Mouse (Mus musculus) olfactory bulb, adult 2 months (tissue): ENCODE results near the gene Negr1.

Experiments used
- CTCF ChIP-seq: fragments of 200-500 bp; IDR thresholded peaks from 2 replicates; pipeline ENCODE4 v1.5.1; 2012; ENCODE audit warnings: low read depth, mild to moderate bottlenecking, low read length, moderate library complexity; ENCODE audit not compliant: insufficient read depth
- POLR2A ChIP-seq: fragments of 200-500 bp; IDR thresholded peaks from 2 replicates; pipeline ENCODE4 v1.6.1; 2012; ENCODE audit warnings: mild to moderate bottlenecking, low read depth, low read length, moderate library complexity; ENCODE audit not compliant: insufficient read depth

DNA sequence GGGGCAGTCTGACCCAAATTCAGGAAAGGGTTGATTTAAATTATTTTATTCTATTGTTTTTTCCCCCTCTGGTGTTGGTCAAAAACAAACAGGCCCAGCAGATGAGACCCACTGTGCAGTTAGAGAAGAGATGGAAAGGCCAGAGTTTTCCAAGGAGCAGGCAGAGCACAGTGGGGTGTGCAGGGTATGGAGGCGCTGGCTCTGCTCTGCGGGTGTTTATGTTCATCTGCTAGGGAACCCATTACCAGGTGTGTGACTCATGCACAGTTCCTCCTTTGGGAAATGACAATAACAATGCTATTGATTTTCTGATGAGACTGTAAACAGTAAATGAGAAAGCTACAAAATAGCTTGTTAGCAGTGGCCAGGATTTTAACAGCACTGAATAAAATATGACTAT, 210.0 kb downstream of the Negr1 start:
- TF ChIP-seq CTCF (no peak), POLR2A (no peak)
